Mouse (Mus musculus) MEL (cell line): ENCODE results near the gene Xlr3b. TPM values are rescaled to one million over a fixed set of nuclear protein-coding genes. Genes with fewer than 3 reads are reported as not detected.

Source experiments
- DNase-seq: peaks from one replicate; pipeline ENCODE4 v3.0.0; 2011; ENCODE audit warnings: low read depth, low spot score
- H3K27ac ChIP-seq: 2 replicates; pipeline ENCODE4 v1.5.1; 2012; ENCODE audit warnings: low read depth, mild to moderate bottlenecking, control low read depth, low read length, moderate library complexity; ENCODE audit not compliant: control insufficient read depth
- H3K27me3 ChIP-seq, 2 experiments: fragments of 150-350 bp in 1 of 2; sonication (generic) in 1 of 2; 2 replicates each; pipeline ENCODE4 v1.6.1; 2012; ENCODE audit warnings: low read length in 2 of 2, mild to moderate bottlenecking in 2 of 2, improper control_type of control experiment in 1 of 2, moderate library complexity in 1 of 2; ENCODE audit not compliant: insufficient read depth in 2 of 2, control insufficient read depth in 1 of 2
- H3K36me3 ChIP-seq, 2 experiments: 2 replicates each; pipeline ENCODE4 v1.6.1; 2012 to 2014; ENCODE audit warnings: low read length in 2 of 2, improper control_type of control experiment in 1 of 2, inconsistent platforms in 1 of 2, mild to moderate bottlenecking in 1 of 2; ENCODE audit not compliant: insufficient read depth in 2 of 2, control insufficient read depth in 1 of 2
- H3K4me1 ChIP-seq, 2 experiments: fragments of 150-350 bp in 1 of 2; sonication (generic) in 1 of 2; 2 replicates each; pipeline ENCODE4 v1.6.1; 2012; ENCODE audit warnings: low read length in 2 of 2, improper control_type of control experiment in 1 of 2, mild to moderate bottlenecking in 1 of 2; ENCODE audit not compliant: insufficient read depth in 2 of 2, control insufficient read depth in 1 of 2
- H3K4me3 ChIP-seq, 2 experiments: fragments of 150-350 bp in 1 of 2; sonication (generic) in 1 of 2; 2 replicates each; pipeline ENCODE4 v1.5.1; 2012; ENCODE audit warnings: low read depth in 2 of 2, low read length in 2 of 2, mild to moderate bottlenecking in 2 of 2, moderate library complexity in 2 of 2, control low read depth in 1 of 2, improper control_type of control experiment in 1 of 2; ENCODE audit not compliant: control insufficient read depth in 1 of 2, insufficient read depth in 1 of 2
- H3K79me2 ChIP-seq: 2 replicates; pipeline ENCODE4 v1.6.1; 2012; ENCODE audit warnings: mild to moderate bottlenecking, low read length, moderate library complexity; ENCODE audit not compliant: control insufficient read depth, poor library complexity, insufficient read depth
- H3K9ac ChIP-seq: 2 replicates; pipeline ENCODE4 v1.6.1; 2012; ENCODE audit warnings: low read depth, mild to moderate bottlenecking, control low read depth, low read length, moderate library complexity; ENCODE audit not compliant: control insufficient read depth, poor library complexity, severe bottlenecking
- H3K9me3 ChIP-seq: fragments of 150-350 bp; sonication (generic); replicated peaks from 2 replicates; pipeline ENCODE4 v1.6.1; 2012; ENCODE audit warnings: mild to moderate bottlenecking, low read length, improper control_type of control experiment, moderate library complexity; ENCODE audit not compliant: insufficient read depth
- CHD2 ChIP-seq: IDR thresholded peaks from 2 replicates; pipeline ENCODE4 v1.6.1; 2011; ENCODE audit warnings: low read length, improper control_type of control experiment
- E2F4 ChIP-seq: IDR thresholded peaks from 2 replicates; pipeline ENCODE4 v1.6.1; 2011; ENCODE audit warnings: low read depth, low read length, improper control_type of control experiment, borderline replicate concordance
- EP300 ChIP-seq, 2 experiments: IDR thresholded peaks; 2 replicates each; pipeline ENCODE4 v1.6.1; 2011; ENCODE audit warnings: improper control_type of control experiment in 2 of 2, low read length in 2 of 2, low read depth in 1 of 2, mild to moderate bottlenecking in 1 of 2
- ETS1 ChIP-seq: IDR thresholded peaks from 2 replicates; pipeline ENCODE4 v1.6.1; 2012; ENCODE audit warnings: low read depth, mild to moderate bottlenecking, inconsistent platforms, low read length, improper control_type of control experiment, moderate library complexity
- GABPA ChIP-seq: IDR thresholded peaks from 2 replicates; pipeline ENCODE4 v1.6.1; 2012; ENCODE audit warnings: low read depth, mild to moderate bottlenecking, inconsistent platforms, low read length, improper control_type of control experiment, moderate library complexity
- GATA1 ChIP-seq: IDR thresholded peaks from 2 replicates; pipeline ENCODE4 v1.6.1; 2011; ENCODE audit warnings: low read depth, low read length, improper control_type of control experiment
- KAT2A ChIP-seq: conservative IDR thresholded peaks from 2 replicates; pipeline ENCODE4 v1.6.1; 2012; ENCODE audit warnings: low read depth, low read length, improper control_type of control experiment, inconsistent platforms
- MAFK ChIP-seq: IDR thresholded peaks from 2 replicates; pipeline ENCODE4 v1.6.1; 2011; ENCODE audit warnings: low read depth, mild to moderate bottlenecking, low read length, improper control_type of control experiment, borderline replicate concordance
- MAZ ChIP-seq: IDR thresholded peaks from 2 replicates; pipeline ENCODE4 v1.6.1; 2012; ENCODE audit warnings: low read depth, mild to moderate bottlenecking, inconsistent platforms, low read length, improper control_type of control experiment
- MEF2A ChIP-seq: IDR thresholded peaks from 2 replicates; pipeline ENCODE4 v1.6.1; 2014; ENCODE audit warnings: low read depth, mild to moderate bottlenecking, inconsistent platforms, low read length, improper control_type of control experiment; ENCODE audit not compliant: poor library complexity, insufficient replicate concordance, severe bottlenecking; ENCODE audit errors: extremely low read depth
- MXI1 ChIP-seq: IDR thresholded peaks from 2 replicates; pipeline ENCODE4 v1.6.1; 2011; ENCODE audit warnings: mild to moderate bottlenecking, low read depth, low read length, improper control_type of control experiment
- NRF1 ChIP-seq: IDR thresholded peaks from 2 replicates; pipeline ENCODE4 v1.6.1; 2014; ENCODE audit warnings: low read depth, mild to moderate bottlenecking, inconsistent platforms, low read length, improper control_type of control experiment, moderate library complexity; ENCODE audit not compliant: poor library complexity, insufficient read depth, severe bottlenecking
- POLR2AphosphoS2 ChIP-seq: IDR thresholded peaks from 2 replicates; pipeline ENCODE4 v1.6.1; 2011; ENCODE audit warnings: low read length, improper control_type of control experiment
- SIN3A ChIP-seq: IDR thresholded peaks from 2 replicates; pipeline ENCODE4 v1.6.1; 2012; ENCODE audit warnings: low read length, improper control_type of control experiment, inconsistent platforms
- TAL1 ChIP-seq: IDR thresholded peaks from 2 replicates; pipeline ENCODE4 v1.6.1; 2012; ENCODE audit warnings: mild to moderate bottlenecking, inconsistent platforms, low read length, moderate library complexity, mixed read lengths
- TCF12 ChIP-seq: IDR thresholded peaks from 2 replicates; pipeline ENCODE4 v1.6.1; 2014; ENCODE audit warnings: low read depth, mild to moderate bottlenecking, inconsistent platforms, low read length, improper control_type of control experiment, moderate library complexity
- UBTF ChIP-seq: IDR thresholded peaks from 2 replicates; pipeline ENCODE4 v1.6.1; 2012; ENCODE audit warnings: low read depth, mild to moderate bottlenecking, inconsistent platforms, low read length, improper control_type of control experiment, moderate library complexity, borderline replicate concordance; ENCODE audit not compliant: insufficient read depth
- USF1 ChIP-seq: IDR thresholded peaks from 2 replicates; pipeline ENCODE4 v1.6.1; 2014; ENCODE audit warnings: low read depth, mild to moderate bottlenecking, inconsistent platforms, low read length, improper control_type of control experiment, moderate library complexity
- USF2 ChIP-seq, 2 experiments: IDR thresholded peaks; 2 replicates each; pipeline ENCODE4 v1.6.1; 2011 to 2012; ENCODE audit warnings: improper control_type of control experiment in 2 of 2, low read length in 2 of 2, borderline replicate concordance in 1 of 2, inconsistent platforms in 1 of 2, low read depth in 1 of 2, mild to moderate bottlenecking in 1 of 2; ENCODE audit not compliant: insufficient read depth in 1 of 2
- polyA plus RNA-seq, 2 experiments: library from polyadenylated mRNA; stranded (reverse) in 1 of 2; unstranded in 1 of 2; fragments of >175 nt in 1 of 2; fragments of >200 nt in 1 of 2; gene quantifications; 2 replicates each; pipeline versions ENCODE4 v1.2.1 to v1.2.4; 2012; ENCODE audit warnings: low replicate concordance in 2 of 2, low read depth in 1 of 2; ENCODE audit not compliant: insufficient read length in 2 of 2, insufficient read depth in 1 of 2, missing spikeins in 1 of 2
- total RNA-seq: library from RNA; depleted of rRNA; stranded (reverse); fragments of 300-350 nt; gene quantifications from 2 replicates; pipeline ENCODE4 v1.2.3, GENCODE M21; 2012

The Xlr3b gene
- total and polyA plus RNA-seq, 3 experiments: 16.5 to 23.8 TPM; not detected in 1

DNA sequence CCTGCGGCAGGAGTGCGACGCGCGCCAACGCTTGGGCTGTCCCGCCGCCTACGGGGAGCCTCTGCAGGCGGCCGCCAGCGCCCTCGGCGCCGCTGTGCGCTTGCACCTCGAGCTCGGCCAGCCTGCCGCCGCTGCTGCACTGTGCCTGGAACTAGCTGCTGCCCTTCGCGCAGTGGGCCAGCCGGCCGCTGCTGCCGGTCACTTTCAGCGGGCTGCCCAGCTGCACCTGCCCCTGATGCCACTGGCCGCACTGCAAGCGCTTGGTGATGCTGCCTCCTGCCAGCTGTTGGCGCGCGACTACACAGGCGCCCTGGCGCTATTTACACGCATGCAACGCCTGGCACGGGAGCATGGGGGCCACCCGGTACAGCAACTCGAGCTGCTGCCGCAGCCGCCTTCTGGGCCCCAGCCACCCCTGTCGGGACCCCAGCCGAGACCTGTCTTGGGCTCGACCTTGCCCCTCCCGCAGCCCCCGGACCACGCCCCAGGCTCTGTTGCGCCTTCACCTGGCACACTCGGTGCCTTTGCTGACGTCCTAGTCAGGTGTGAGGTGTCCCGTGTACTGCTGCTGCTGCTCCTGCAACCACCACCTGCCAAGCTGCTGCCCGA is 36.7 kb downstream of the Xlr3b start:
- Histone ChIP-seq H3K9ac (peak overlapping the region; percentile 76), H3K4me3 (peak overlapping the region; percentile 59 to 75), H3K4me1 (peaks cover 3% of the 10 kb centered on the region in 2 experiments; a peak in 2 of 4 replicates), H3K9me3 (no peaks in the 10 kb centered on the region)
- TF ChIP-seq MAFK (no peak), TAL1 (no peak), MXI1 (peak; percentile 14; the same call in 1 of the 2 replicates)
- TF ChIP-seq, all 39 proteins: peak for 1
- Histone ChIP-seq H3K79me2 (peaks cover 2% of the 10 kb centered on the region; the same call in 1 of the 2 replicates), H3K27me3 (no peaks in the 10 kb centered on the region), H3K27ac (peak overlapping the region; percentile 94), H3K36me3 (peaks cover 0 to 11% of the 10 kb centered on the region in 2 experiments; a peak in 2 of 4 replicates)
- DNase-seq: peak; percentile 54

DNA sequence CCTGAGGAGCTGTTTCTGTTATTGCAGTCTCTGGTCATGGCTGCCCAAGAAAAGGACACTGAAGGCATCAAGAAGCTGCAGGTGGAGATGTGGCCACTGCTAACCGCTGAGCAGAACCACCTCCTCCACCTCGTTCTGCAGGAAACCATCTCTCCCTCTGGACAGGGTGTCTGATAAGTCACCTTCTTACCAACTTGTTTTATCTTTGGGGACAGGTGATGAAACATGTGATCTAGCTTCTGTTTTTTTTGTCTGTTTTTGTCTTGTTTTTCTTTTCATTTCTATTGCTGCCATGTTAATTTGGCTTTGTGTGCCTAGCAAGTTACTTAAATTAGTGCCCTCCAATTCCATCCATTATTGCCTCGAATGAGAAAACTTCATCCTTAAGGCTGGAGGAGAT is 37.3 kb downstream of the Xlr3b start:
- peak overlapping the region; percentile 76 for H3K9ac ChIP-seq
- TF ChIP-seq USF1 (peak; percentile 55; the same call in 1 of the 2 replicates), NRF1 (no peak), USF2 (IDR thresholded peaks at IDR 0.05; ENCODE audit: borderline replicate concordance in 1 of 2, insufficient read depth in 1 of 2, low read depth in 1 of 2, low read length in 2 of 2) (no peak), EP300 (IDR thresholded peaks at IDR 0.05; ENCODE audit: low read depth in 1 of 2, low read length in 2 of 2) (no peak), GATA1 (peak; percentile 27; the same call in 1 of the 2 replicates), GABPA (no peak), ETS1 (peak; percentile 57), TCF12 (0 out of 2 replicates have a peak, but pooled peaks have one; percentile 6), TAL1 (0 out of 2 replicates have a peak, but pooled peaks have one; percentile 17), CHD2 (no peak), KAT2A (no peak), UBTF (no peak), MAZ (no peak), MEF2A (no peak), E2F4 (no peak), POLR2AphosphoS2 (no peak), SIN3A (peak; percentile 41; the same call in 1 of the 2 replicates)

More for the DNA sequence above, 37.3 kb downstream of the Xlr3b start:
- DNase-seq: no peak
- Histone ChIP-seq H3K79me2 (peaks cover 2% of the 10 kb centered on the region; the same call in 1 of the 2 replicates), H3K27me3 (no peaks in the 10 kb centered on the region), H3K27ac (no peak overlapping the region), H3K36me3 (peaks cover 0 to 11% of the 10 kb centered on the region in 2 experiments; a peak in 2 of 4 replicates), H3K4me3 (peak overlapping the region; percentile 59 to 75), H3K9me3 (no peaks in the 10 kb centered on the region), H3K4me1 (peaks cover 3% of the 10 kb centered on the region in 2 experiments; a peak in 2 of 4 replicates)
